Mouse (Mus musculus) heart, adult 2 months (tissue): ENCODE measurements at regions not wholly inside any gene's neighbourhood (a gene's known extent, or its start where the extent isn't known, plus 50 kb on each side); places are given as distances from the start of the nearest gene placed in this dataset.

Source experiments
- DNase-seq, 2 experiments: peaks; one replicate each; pipeline ENCODE4 v3.0.0; 2021
- H3K27ac ChIP-seq: fragments of 200-600 bp; 2 replicates; pipeline ENCODE4 v1.8.1; 2022
- H3K27me3 ChIP-seq: fragments of 200-500 bp; 2 replicates; pipeline ENCODE4 v1.6.1; 2012; ENCODE audit warnings: mild to moderate bottlenecking, low read length, inconsistent platforms, mixed read lengths; ENCODE audit not compliant: control insufficient read depth, insufficient read depth
- H3K36me3 ChIP-seq: fragments of 200-500 bp; 2 replicates; pipeline ENCODE4 v1.6.1; 2012; ENCODE audit warnings: low read length, inconsistent platforms; ENCODE audit not compliant: control insufficient read depth, insufficient read depth
- H3K4me1 ChIP-seq: fragments of 200-500 bp; 2 replicates; pipeline ENCODE4 v1.6.1; 2011; ENCODE audit warnings: low read length; ENCODE audit not compliant: control insufficient read depth, insufficient read depth
- H3K4me3 ChIP-seq: fragments of 200-600 bp; 2 replicates; pipeline ENCODE4 v1.8.1; 2022
- H3K79me2 ChIP-seq: fragments of 200-500 bp; replicated peaks from 2 replicates; pipeline ENCODE4 v1.6.1; 2012; ENCODE audit warnings: mild to moderate bottlenecking, inconsistent platforms, low read length, moderate library complexity, mixed read lengths; ENCODE audit not compliant: control insufficient read depth, insufficient read depth
- H3K9ac ChIP-seq: fragments of 200-500 bp; 2 replicates; pipeline ENCODE4 v1.6.1; 2012; ENCODE audit warnings: low read depth, mild to moderate bottlenecking, control low read depth, inconsistent platforms, low read length, mixed read lengths
- CTCF ChIP-seq: fragments of 200-600 bp; IDR thresholded peaks from 2 replicates; pipeline ENCODE4 v1.8.1; 2022; ENCODE audit warnings: antibody characterized with exemption, mild to moderate bottlenecking, moderate library complexity
- EP300 ChIP-seq: fragments of 200-500 bp; IDR thresholded peaks from 2 replicates; pipeline ENCODE4 v1.6.1; 2011; ENCODE audit warnings: low read depth, low read length, control low read depth; ENCODE audit not compliant: insufficient read depth
- POLR2A ChIP-seq: fragments of 200-500 bp; IDR thresholded peaks from 2 replicates; pipeline ENCODE4 v1.6.1; 2011; ENCODE audit warnings: mild to moderate bottlenecking, low read depth, low read length, control low read depth; ENCODE audit not compliant: insufficient read depth
- WGBS: fragments of 180-500 bp; shearing (Covaris S2); methylation state at CpG from one replicate; pipeline ENCODE4 v1.1.7; 2018; 5-methylcytosine and 5-hydroxymethylcytosine counted together
- intact Hi-C: fragments of 180-260 bp; cut with DNase I; formaldehyde crosslinking; loops from one replicate; pipeline ENCODE4 v1.15.1; 2025

- TF ChIP-seq EP300 (no peak), POLR2A (no peak), CTCF (no peak)
- Histone ChIP-seq H3K9ac (no peak overlapping the region), H3K36me3 (no peaks in the 10 kb centered on the region), H3K4me1 (no peaks in the 10 kb centered on the region), H3K27ac (no peak overlapping the region), H3K27me3 (no peaks in the 10 kb centered on the region), H3K79me2 (no peaks in the 10 kb centered on the region), H3K4me3 (no peak overlapping the region)
- no peak for DNase-seq
- WGBS, result 32% methylated on average over 7 of the region's 7 CpGs
- intact Hi-C loops, result no loop called here
Observed at GRCm38 (mm10) chr6:135433753-135434152, 71.4 kb downstream of the Emp1 start.

- intact Hi-C loops, result no loop called here
- WGBS, result 48% methylated on average over 4 of the region's 4 CpGs
- no peaks in the 10 kb centered on the region for H3K4me1 ChIP-seq
- DNase-seq, result no peak
- no peaks in the 10 kb centered on the region for H3K27me3 ChIP-seq
- no peak overlapping the region for H3K27ac ChIP-seq
- H3K36me3 ChIP-seq, result no peaks in the 10 kb centered on the region
- H3K79me2 ChIP-seq, result no peaks in the 10 kb centered on the region
- no peak overlapping the region for H3K9ac ChIP-seq
- H3K4me3 ChIP-seq, result no peak overlapping the region
- TF ChIP-seq POLR2A (no peak), EP300 (no peak), CTCF (no peak)
Observed at GRCm38 (mm10) chr6:135436315-135436714, 74.0 kb downstream of the Emp1 start.

GRCm38 (mm10) chr6:135438271-135438670 lies 75.9 kb downstream of the Emp1 start:
- no peak for TF ChIP-seq CTCF
- no peak overlapping the region for H3K9ac ChIP-seq
- DNase-seq, result no peak
- intact Hi-C loops, result no loop called here
- no peaks in the 10 kb centered on the region for H3K4me1 ChIP-seq
- H3K27me3 ChIP-seq, result no peaks in the 10 kb centered on the region
- H3K4me3 ChIP-seq, result no peak overlapping the region
- no peak overlapping the region for H3K27ac ChIP-seq
- H3K36me3 ChIP-seq, result no peaks in the 10 kb centered on the region
- no peaks in the 10 kb centered on the region for H3K79me2 ChIP-seq
- WGBS, result 89% methylated on average over 3 of the region's 3 CpGs

- no peaks in the 10 kb centered on the region for H3K36me3 ChIP-seq
- no peak for DNase-seq
- WGBS, result 79% methylated on average over 11 of the region's 11 CpGs
- no peak overlapping the region for H3K27ac ChIP-seq
- intact Hi-C loops, result loop anchor here (10.0 kb wide), 1 partner anchor 204 kb away; no protein-coding TSS in a partner anchor
- TF ChIP-seq POLR2A, result no peak
- no peak for TF ChIP-seq EP300
- no peak for TF ChIP-seq CTCF
- no peak overlapping the region for H3K9ac ChIP-seq
- H3K27me3 ChIP-seq, result no peaks in the 10 kb centered on the region
- H3K4me1 ChIP-seq, result no peaks in the 10 kb centered on the region
- no peak overlapping the region for H3K4me3 ChIP-seq
- no peaks in the 10 kb centered on the region for H3K79me2 ChIP-seq
Observed at GRCm38 (mm10) chr6:135441126-135441871, 79.0 kb downstream of the Emp1 start.

- H3K27me3 ChIP-seq, result no peaks in the 10 kb centered on the region
- peak; percentile 84 to 86 for DNase-seq
- H3K4me1 ChIP-seq, result no peaks in the 10 kb centered on the region
- intact Hi-C loops, result loop anchor here (1.0 to 10.0 kb wide), 3 partner anchors 200 to 909 kb away; no protein-coding TSS in a partner anchor
- no peak overlapping the region for H3K4me3 ChIP-seq
- TF ChIP-seq POLR2A, result no peak
- TF ChIP-seq CTCF, result peak; percentile 100
- no peaks in the 10 kb centered on the region for H3K36me3 ChIP-seq
- WGBS, result 6% methylated on average over 11 of the region's 11 CpGs
- H3K27ac ChIP-seq, result no peak overlapping the region
- H3K79me2 ChIP-seq, result no peaks in the 10 kb centered on the region
- H3K9ac ChIP-seq, result no peak overlapping the region
Observed at GRCm38 (mm10) chr6:135444661-135445060, 82.3 kb downstream of the Emp1 start.

DNA sequence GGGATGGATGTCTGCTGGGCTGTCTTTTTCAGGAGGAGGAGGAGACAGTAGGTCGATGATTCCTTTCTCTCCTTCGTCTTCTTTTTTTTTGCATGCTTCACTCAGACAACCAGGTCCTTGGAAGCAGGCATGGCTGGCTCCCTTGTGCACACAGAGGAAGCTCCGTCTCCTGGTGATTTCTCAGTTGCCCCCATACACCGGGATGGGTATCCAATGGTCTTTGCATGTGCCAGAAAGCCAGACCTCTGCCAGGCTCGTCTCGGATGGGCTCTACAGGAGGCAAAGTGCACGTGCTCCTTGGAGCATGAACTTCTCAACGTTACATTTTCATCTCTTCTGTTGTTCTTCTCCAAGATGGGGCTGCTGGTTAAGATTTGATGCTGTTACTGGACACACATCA lies 82.7 kb downstream of the Emp1 start:
- Histone ChIP-seq H3K36me3 (no peaks in the 10 kb centered on the region), H3K27ac (no peak overlapping the region), H3K27me3 (no peaks in the 10 kb centered on the region), H3K4me3 (no peak overlapping the region), H3K4me1 (no peaks in the 10 kb centered on the region), H3K9ac (no peak overlapping the region), H3K79me2 (no peaks in the 10 kb centered on the region)
- 58% methylated on average over 8 of the region's 8 CpGs for WGBS
- intact Hi-C loops, result loop anchor here (10.0 kb wide), 1 partner anchor 200 kb away; no protein-coding TSS in a partner anchor
- no peak for TF ChIP-seq EP300
- no peak for TF ChIP-seq CTCF
- no peak for TF ChIP-seq POLR2A
- DNase-seq, result no peak
